Mouse (Mus musculus) retina, postnatal 1 day (tissue): Measurements from ENCODE around the gene Efhd2.

Experiments
- DNase-seq: peaks from one replicate; pipeline ENCODE4 v3.0.0-alpha.2; 2012

Gene Efhd2

DNA sequence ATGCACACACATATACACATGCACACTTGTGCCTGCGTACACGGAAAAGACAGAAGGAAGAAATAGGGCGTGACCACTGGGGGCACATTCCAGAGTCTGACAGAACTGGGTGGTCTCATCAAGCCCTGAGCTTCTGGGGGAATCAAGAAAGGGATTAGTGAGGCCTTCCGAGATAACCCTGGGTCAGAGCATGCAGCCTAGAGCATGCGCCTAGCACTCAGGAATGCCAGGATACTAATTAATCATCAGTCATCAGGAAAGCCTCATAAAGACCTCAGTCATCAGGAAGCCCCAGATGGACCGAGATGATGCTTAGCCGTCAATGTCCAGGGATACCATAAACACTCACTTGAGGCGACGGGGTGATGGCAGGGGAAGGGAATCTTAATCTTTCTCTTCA lies 5.2 kb upstream of the Efhd2 start:
- DNase-seq, result peak; percentile 54

DNA sequence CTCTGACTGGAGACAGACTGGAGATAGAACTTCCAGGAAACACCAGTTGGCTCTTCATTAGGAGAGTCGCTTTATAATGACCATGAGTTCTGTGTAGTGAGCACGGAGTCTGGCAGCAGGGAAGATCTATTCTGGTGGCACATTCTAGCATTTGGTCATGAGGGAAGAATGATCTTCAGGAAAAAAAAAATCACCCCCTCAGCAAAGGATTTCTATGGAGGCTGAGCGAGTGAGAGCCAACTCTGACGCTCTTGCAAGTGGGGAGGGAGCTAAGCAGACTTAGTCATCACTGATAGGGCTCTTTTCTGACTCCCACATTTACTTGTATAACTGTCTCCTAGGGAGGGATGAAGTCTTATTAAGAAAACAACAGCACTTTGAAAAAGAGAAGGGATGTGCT lies 4.4 kb upstream of the Efhd2 start:
- no peak for DNase-seq

DNA sequence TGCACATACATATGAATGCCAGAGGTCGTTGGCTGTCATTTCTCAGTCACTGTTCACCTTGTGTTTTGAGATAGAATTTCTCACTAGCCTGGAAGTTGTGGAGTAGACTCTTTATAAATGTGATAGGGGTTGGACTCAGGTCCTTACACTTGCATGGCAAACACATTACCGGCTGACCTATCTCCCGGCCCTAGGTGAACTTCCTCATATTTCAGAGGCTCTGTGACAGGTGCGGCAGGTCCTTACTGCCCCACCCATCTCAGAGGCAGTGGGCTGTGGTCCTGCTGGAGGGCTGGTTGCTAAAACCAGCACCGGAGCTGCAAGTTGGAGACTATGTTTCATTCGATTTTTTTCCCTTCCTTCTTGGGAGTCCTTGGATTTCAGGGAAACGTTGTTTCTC lies 3.9 kb upstream of the Efhd2 start:
- DNase-seq, result no peak

DNA sequence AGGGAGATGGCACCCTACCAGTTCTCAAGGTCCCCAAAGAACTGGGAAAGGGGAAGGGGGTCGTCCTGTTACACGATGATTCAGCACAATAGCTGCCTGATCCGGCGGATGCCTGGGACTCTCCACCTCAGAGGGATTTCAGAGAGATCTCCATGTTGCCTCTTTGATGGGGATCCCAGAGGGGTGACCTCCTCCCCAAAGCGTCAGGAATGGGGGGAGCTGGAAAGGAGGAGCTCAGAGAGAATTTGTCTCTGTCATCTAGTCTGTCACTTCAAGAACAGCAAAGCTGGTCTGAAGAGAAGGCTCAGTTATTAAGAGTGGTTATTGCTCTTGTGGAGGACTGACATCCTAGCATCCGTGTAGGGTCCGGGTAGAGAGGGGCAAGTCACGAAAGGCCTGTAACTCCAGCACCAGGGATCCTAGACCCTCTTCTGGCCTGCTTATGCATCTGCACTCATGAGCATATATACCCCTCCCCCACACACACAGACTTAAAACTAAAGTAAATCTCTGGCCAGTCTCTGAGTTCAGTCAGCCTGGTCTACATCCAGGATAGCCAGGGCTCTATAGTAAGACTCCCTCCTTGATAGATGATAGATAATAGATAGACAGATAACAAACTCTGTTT lies 875 bp upstream of the Efhd2 start:
- DNase-seq, result peak; percentile 55

DNA sequence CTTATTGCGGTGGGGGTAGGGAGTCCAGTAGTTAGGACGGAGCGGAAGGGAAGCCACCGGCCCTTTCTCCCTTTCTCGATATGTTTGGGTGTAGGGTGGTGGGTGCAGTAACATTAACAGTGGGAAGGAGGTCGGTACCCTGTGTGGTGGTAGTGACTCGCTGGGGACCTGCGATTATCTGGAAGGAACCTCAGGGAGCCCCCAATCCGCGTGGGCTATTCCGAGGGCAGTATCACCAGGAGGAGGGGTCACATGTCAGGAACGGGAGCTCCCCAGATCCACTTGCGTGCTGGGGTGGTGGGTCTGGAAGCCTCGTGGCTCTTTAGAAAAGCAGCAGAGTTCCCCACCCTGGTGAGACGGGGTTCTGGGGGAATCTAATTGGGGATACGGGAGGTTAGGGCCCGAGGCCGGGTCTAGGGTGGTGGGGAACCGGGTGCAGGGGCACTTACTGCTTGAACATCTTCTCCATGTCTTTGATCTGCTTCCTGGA lies 564 bp downstream of the Efhd2 start:
- no peak for DNase-seq

DNA sequence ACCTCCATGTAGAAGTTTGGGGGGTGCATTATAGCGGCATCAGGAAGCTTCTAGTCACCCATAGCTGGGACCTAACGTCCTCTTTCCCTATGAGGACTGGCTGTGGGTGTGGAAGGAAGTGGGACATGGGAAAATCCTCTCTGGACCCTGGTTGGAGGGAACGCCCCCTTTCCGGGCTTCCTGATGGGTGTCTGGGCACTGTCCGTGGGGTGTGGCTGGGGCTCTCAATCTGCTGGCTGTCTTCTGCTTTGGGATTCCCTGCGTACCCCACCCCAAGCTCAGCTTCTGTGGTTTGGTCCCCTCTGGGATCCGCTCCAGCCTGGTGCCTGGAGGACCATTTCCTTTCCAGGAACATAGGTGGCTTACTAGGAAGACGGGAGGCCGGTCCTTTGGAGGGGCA lies 1.7 kb downstream of the Efhd2 start:
- DNase-seq, result no peak

DNA sequence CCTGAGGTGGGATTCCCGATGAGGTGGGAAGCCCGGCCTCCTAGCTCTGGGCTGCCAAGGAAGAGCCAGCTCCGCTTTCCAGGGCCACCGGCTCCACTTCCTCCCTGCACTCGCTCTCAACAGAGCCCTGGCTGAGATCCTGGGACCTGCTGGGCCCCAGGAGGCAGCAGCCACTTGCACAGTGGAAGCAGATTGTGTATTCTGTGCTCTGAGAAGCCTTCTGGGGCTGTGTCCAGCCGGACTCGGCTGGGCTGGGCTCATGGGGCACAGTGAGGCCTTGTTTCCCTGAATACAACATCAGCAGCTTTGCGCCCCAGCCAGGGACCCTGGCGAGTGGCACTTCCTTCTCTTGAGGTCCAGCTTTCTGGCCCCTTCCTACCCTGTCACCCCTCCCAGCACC lies 2.8 kb downstream of the Efhd2 start:
- DNase-seq, result no peak

DNA sequence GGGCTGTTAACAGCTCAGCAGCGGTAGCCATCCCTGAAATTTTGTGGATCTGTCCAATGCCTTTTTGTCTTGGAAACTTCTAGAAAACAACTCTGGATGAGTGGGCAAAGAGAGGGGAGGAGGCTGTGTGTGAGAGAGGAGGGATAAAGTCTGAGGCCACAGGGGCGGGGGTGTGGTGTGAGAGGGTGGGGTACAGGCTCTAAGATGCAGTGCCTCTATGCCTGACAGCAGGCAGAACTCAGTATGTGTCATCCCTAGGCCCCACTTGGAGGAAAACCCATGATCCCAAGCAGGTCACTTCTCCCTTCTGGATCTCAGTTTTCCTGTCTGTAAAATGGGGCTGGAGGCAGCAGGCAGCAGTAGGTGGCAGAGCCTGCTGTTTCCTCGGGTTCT lies 3.4 kb downstream of the Efhd2 start:
- no peak for DNase-seq

DNA sequence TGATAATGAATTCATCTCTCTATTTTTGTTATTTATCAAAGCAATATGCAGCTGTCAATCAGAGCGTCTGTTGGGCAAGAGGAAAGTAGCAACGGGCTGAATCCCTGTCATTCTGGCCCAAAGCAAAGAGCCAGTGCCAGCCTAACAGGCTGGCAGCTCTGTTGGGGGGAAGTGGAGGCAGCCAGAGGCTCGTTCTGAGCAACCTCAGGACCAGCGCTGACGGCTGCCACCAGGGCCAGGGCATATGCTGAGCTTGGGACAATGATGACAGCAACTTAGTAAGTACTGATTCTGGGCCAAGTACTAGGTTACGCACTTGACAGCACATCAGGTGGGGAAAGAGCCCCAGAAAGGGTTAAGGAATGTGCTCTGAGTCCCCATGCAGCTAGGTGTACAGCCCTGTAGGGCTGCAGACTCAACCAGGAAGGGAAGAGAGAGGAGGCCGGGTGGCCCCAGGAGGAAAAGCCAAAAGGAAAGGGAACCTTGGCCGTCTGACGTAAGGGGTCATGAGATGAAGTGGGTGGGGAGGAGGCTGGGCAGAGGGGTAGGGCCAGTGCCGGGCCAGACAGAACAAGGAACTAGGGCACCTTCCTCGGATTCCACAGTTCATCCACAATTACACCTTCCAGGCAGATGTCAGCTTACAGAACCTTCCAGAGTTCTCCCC lies 3.9 kb downstream of the Efhd2 start:
- no peak for DNase-seq

DNA sequence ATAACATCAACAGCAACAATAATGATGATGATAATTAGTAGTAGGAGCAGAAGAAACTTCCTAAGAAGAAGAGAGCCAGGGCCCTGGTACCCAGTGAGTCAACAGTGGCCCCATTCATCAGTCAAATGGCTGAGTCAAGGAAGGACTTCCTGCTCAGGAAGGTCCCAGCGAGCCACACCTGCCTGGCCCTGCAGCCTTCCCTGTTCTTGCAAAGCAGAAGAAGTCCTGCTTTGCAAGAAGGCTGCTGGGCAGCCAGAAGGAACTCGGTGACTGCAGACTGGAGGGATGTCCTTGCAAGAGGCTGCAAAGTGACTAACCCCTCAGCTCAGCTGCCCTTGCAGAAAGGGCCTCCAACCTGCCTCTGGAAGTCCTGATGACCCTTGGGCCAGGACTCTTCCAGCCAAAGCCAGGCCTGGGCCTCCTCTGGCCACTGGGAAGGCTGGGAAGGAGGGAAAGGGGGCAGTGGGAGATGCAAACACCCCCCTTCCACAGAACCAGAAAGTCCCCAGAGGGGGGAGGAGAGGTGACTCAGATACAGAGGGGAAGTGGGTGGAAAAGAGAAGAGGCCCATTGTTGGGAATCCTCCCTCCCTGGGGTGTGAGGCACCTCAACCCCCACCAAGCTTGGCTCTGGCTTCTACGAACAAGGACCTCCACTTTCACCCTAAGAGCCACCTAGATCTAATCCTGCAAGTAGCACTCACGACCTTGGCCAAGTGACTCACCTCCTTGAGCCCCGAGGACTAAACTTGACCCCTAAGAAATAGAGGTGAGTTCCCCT lies 5.1 kb downstream of the Efhd2 start:
- DNase-seq, result no peak

DNA sequence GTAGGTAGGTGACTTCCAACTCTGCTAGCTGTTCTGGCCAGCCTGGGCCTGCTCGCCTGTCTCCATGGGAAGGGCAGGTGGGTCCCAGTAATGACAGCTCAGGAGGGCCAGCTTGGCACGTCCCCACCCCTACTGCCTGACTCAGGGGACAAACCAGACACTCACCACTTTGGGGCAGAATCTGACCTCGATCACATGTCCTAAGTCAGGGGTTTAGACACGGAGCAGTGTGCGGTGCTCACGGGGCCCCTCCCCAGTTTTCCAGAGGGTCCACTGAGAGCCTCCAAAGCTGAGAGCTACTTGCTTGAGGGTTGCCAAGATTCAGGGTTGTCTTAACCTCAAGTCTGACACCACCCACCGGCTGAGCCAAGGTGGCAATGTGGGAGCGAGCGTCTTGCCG lies 6.7 kb downstream of the Efhd2 start:
- no peak for DNase-seq

DNA sequence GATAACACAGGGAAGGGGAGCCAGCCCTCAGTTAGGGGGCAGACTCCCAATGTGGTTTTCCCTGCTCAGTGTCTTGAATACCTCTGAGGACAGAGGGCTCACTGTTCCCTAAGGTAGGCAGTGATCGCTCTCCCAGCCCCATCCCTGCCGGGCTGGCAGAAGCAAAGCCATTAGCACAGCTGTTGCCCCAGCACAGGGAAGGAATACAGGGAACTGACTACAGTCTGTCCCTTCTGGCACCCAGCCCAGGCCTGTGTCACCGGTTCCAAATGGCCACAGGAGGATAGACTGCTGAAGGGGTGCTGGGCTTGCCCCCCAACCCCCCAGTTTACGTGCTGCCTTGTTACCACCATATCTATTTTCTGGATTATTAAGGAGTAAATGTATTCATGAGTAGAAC lies 7.2 kb downstream of the Efhd2 start:
- peak; percentile 85 for DNase-seq

DNA sequence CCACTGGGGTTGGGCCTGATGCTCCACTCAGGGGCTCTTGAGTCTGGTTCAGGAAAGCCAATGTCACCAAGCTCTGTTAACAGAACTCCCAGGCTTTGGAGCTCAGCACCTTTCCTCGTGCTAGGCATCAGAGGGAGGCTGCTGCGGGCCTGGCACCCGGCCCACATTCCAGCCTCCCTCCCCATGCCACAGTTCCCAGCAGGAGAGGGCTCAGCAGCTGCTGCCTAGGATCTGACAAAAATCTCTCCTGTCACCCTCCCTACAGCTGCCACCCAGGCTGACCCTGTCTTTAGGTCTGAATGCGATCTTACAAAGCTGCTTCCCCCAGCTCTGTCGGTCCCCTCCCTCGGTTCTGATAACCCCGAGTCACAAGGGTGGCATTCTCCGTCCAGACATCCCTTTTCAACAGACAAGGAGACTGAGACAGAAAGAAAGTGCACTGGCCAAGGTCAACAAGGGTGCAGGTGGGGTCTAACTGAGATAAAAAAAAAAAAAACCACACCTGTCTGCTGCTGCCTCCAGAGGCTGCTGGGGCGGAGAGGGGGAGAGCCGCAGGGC lies 7.7 kb downstream of the Efhd2 start:
- DNase-seq, result peak; percentile 85

DNA sequence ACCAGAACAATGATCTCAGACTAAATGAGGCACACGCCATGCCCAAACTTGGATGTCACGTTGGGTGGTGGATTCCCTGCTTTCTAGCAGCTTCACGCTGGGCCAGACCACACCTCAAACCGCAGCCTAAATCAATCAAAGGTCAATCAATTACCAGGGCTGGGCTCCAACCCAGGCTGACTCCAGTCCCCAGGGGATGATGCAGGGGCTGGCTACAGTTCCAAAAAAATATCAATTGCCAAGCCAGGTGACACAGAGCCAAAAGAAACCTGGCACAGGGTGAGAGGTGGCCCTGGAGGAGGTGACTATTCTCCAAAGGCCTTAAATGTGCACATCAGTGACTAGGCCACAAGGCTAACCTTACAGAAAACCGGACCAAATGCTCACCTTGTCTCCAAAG lies 9.1 kb downstream of the Efhd2 start:
- no peak for DNase-seq

DNA sequence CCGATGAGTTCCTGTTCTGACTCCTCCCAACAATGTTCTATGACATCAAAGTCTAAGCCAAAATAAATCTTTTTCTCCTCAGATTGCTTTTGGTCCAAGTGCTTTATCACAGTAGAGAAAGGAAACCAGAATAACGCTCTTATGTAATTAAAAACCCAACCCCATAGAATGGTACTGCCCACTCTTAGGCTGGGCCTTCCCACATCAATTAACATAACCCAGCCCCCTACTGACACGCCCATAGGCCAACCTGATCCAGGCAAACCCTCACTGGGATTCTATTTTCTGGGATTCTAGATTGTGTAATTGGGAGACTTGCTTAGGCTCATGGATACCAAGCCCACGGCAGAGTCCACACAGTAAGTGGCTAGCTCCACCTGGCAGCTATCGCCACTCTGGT lies 9.7 kb downstream of the Efhd2 start:
- no peak for DNase-seq

DNA sequence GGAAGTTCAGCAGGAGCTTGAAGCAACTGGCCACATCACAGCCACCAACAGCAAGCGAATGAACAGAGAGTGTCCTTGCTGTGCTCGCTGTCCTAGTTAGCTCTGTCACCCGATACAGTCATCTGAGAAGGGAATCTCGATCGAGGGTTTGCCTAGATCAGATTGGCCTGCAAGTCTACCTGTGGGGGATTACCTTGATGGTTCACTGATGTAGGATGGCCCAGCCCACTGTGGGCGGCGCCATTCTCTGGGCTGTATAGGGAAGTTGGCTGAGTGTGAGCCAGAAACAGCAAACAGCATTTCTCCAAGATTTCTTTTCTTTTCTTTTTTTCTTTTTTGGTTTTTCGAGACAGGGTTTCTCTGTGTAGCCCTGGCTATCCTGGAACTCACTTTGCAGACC lies 10.2 kb downstream of the Efhd2 start:
- DNase-seq, result no peak

DNA sequence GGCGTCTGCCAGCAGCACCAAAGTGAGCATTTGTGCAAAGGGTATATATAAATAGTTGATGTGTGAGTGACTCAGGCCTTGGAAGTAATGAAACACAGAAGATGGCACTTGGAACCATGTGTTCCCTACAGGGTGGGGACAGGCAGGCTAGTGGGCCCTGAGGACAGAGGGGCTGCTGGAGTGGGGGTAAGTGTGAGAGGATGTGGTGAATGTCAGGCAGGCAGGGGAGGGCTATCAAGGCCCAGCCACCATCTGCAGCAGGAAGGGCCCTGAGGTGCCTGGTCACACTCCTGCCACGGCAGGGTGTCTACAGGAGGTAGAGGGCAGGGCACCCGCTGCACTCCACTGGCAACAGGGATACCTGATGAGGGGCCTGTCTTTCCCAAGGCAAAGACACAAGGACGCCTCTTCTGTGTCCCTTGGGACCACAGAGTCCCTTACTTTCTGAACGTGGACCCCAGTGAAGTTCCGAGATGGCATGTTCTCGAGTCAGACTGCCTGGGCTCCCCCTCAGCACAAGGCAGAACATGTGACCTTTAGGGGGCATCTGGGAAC lies 10.9 kb downstream of the Efhd2 start:
- no peak for DNase-seq

DNA sequence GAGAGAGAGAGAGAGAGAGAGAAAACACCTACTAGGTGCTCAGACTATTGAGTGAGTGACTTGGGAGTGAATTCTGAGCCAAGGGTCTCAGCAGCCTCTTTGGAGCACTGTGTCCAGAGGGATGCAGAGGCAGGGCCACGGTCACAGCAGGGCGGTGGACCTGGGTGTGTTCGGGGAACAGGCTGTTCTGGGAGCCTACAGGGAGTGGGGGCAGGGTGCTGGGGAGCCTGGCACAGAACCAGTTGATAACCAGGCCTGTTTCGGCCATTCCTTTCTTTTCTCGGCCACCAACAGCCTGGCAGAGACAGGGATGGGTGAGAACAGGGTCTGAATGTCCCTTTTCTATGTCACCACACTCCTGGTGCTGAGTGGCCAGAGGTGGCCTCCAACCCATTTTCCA lies 11.9 kb downstream of the Efhd2 start:
- DNase-seq, result no peak

DNA sequence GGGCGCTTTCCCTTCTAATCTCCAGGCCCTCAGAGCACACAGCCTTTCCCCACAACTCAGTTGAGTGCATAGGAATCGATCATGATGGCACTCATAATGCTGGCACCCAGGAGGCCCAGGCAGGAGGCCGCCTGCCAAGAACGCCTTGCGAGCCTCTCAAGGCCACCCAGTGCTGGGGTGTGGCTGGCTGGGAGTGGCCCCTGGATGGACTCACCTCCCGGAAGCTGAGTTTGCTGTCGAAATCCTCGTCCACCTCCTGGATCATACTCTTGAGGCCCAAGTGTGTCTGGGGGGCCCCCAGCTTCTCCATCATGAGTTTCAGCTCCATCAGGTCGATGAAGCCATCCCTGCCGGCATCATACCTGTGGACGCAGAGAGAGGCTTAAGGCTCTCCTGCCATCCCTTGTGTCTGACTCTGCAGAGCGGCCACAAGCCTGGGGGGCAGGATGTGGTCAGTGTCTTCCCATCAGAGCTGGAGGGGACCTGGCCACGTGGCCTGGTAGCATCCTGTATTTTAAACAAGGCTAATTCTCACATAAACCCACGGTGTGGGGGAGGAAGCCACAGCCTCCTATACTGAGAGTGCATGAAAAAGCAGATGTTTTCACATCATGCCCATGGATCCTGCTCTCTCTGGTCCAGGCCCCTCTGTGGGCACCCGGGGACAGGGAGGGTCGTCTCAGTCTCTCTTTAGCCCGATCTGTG lies 13.0 kb downstream of the Efhd2 start:
- DNase-seq, result no peak

DNA sequence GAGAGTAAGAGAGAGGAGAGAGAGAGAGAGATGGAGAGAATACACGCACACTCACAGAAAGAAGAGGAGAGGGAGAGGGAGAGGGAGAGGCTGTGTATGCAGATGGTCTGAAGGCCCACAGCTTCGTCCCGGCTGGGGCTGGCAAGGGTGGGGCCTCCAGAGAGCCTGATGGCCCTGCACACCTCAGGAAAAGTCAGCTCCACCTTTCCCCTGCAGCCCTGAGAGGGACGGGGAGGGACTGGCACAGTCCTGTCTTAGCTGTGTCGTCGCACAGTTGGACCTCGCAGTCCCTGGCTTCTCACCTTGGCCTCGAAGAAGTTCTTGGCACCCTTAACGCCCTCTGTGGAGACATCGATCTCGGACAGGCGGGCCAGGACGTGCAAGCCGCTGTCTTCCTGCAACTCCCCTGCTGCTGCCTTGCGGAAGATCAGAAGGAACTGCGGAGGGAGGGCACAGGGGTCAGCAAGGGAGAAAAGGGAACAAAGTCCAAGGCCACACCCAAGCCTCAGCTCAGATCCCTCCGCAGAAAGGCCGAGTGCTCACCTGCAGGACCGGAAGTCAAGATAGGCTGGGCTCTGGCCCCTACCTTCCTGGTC lies 14.4 kb downstream of the Efhd2 start:
- no peak for DNase-seq

DNA sequence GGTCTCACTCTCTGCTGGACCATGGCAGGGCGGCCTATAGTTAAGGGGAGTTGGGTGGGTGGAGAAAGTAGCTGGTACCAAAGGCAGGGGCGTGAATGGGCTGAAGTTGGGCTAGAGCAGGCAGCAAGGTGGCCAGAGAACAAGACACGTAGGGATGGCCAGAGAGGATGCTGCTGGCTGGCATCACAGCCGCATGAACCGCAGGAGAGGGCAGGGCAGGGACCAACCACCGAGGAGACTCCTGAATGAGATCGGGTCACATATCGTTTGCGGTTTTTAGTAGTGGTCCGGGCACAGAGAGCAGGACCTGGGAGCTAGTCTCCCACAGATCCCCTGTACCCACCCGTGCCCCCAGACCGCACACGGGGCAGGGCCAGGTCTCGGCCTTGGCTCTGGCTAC lies 15.4 kb downstream of the Efhd2 start:
- DNase-seq, result no peak

DNA sequence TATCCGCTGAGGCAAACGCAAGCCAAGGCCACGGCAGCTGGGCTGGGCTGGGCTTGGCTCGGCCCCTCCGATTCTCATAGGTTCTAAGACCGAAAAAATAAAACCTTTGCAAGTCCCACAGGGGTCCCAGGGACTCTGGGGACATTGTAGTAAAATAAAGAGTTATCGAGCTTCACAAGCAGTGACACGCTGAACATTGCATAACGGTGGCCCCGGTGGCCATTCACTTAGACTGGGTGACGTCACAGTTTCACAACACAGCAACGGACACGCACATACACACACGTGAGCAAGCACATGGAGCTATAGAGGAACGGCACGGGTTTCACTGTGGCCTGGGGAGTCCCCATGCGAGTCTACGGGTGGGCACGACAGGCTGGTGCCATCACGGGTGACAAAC lies 16.2 kb downstream of the Efhd2 start:
- DNase-seq, result no peak
